Mouse (Mus musculus): Measurements from ENCODE around the gene Parn. TPM values are rescaled to one million over a fixed set of nuclear protein-coding genes. Genes with fewer than 3 reads are reported as not detected.

Gene Parn
- total and polyA plus RNA-seq, 3 experiments, result 26.7 to 160 (median 38.2) TPM

DNA sequence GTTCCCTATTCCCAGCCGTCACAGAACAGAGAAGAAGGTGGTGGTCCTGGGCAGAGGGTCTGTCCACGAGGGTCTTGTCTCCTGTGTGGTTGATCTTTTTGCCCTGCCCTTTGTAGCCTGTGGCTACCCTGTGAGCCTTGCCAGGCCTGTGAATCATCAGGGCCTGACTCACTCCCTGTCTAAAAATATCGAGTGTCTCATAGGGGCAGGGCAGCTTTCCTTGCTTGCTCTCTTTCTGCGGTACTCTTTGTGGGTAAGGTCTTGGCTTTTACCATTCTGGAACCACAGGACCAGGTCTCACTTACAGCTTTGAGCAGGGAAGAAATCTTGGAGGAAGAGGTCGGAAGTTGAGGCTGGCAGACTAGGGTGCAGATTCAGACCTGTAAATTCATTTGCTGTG, 162.9 kb downstream of the Parn start:
- H3K27me3 ChIP-seq (ENCODE audit: control insufficient read depth in 1 of 2, insufficient read depth in 2 of 2, low read length in 2 of 2), result no peaks in the 10 kb centered on the region; a peak in 2 of 4 replicates
- no peaks in the 10 kb centered on the region for H3K79me2 ChIP-seq (ENCODE audit: control insufficient read depth, insufficient read depth, low read length, poor library complexity)
- H3K4me3 ChIP-seq (ENCODE audit: control insufficient read depth in 1 of 2, insufficient read depth in 1 of 2, low read depth in 2 of 2, low read length in 2 of 2), result no peak overlapping the region
- no peaks in the 10 kb centered on the region for H3K4me1 ChIP-seq (ENCODE audit: control insufficient read depth in 1 of 2, insufficient read depth in 2 of 2, low read length in 2 of 2)
- H3K27ac ChIP-seq (ENCODE audit: control insufficient read depth, low read depth, low read length), result no peak overlapping the region
- no peak for DNase-seq (ENCODE audit: low read depth, low spot score)
- H3K9ac ChIP-seq (ENCODE audit: control insufficient read depth, low read depth, low read length, poor library complexity, severe bottlenecking), result no peak overlapping the region
- H3K9me3 ChIP-seq (replicated peaks; ENCODE audit: insufficient read depth, low read length), result no peaks in the 10 kb centered on the region
- no peaks in the 10 kb centered on the region for H3K36me3 ChIP-seq (ENCODE audit: control insufficient read depth in 1 of 2, insufficient read depth in 2 of 2, low read length in 2 of 2)
- TF ChIP-seq CHD1 (IDR thresholded peaks at IDR 0.05; ENCODE audit: low read depth, low read length) (no peak), ZMIZ1 (IDR thresholded peaks at IDR 0.05; ENCODE audit: low read depth, low read length) (no peak), USF1 (IDR thresholded peaks at IDR 0.05; ENCODE audit: low read depth, low read length) (no peak), POLR2AphosphoS2 (IDR thresholded peaks at IDR 0.05; ENCODE audit: low read length) (no peak)

DNA sequence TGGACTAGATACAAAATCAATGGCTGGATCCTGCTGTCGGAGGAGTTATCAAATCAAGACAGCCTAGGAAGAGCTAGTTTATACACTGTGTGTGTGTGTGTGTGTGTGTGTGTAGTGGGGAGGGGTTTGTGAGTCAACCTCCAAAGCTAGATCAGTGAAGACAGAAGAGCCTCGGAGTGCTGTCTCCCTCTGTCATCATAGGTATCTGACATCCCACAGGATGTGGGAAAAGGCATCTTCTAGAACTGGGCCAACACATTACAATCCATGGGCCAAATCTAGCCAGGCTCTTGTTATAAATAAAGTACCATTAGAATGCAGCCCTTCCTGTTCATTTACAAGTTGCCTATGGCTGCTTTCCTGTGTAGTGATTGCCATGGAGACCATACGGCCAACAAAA, 163.5 kb downstream of the Parn start:
- no peaks in the 10 kb centered on the region for H3K36me3 ChIP-seq (ENCODE audit: control insufficient read depth in 1 of 2, insufficient read depth in 2 of 2, low read length in 2 of 2)
- H3K4me1 ChIP-seq (ENCODE audit: control insufficient read depth in 1 of 2, insufficient read depth in 2 of 2, low read length in 2 of 2), result no peaks in the 10 kb centered on the region
- H3K27ac ChIP-seq (ENCODE audit: control insufficient read depth, low read depth, low read length), result no peak overlapping the region
- no peaks in the 10 kb centered on the region for H3K9me3 ChIP-seq (replicated peaks; ENCODE audit: insufficient read depth, low read length)
- H3K9ac ChIP-seq (ENCODE audit: control insufficient read depth, low read depth, low read length, poor library complexity, severe bottlenecking), result no peak overlapping the region
- no peak for DNase-seq (ENCODE audit: low read depth, low spot score)
- no peaks in the 10 kb centered on the region; a peak in 2 of 4 replicates for H3K27me3 ChIP-seq (ENCODE audit: control insufficient read depth in 1 of 2, insufficient read depth in 2 of 2, low read length in 2 of 2)
- TF ChIP-seq POLR2AphosphoS2 (IDR thresholded peaks at IDR 0.05; ENCODE audit: low read length) (no peak), BHLHE40 (IDR thresholded peaks at IDR 0.05; ENCODE audit: borderline replicate concordance, low read depth, low read length) (no peak), GABPA (IDR thresholded peaks at IDR 0.05; ENCODE audit: low read depth, low read length) (no peak), MXI1 (IDR thresholded peaks at IDR 0.05; ENCODE audit: low read depth, low read length) (no peak), GATA1 (IDR thresholded peaks at IDR 0.05; ENCODE audit: low read depth, low read length) (no peak), SIN3A (IDR thresholded peaks at IDR 0.05; ENCODE audit: low read length) (no peak), MAX (IDR thresholded peaks at IDR 0.05; ENCODE audit: low read length) (no peak), MYB (IDR thresholded peaks at IDR 0.05; ENCODE audit: low read depth, low read length) (no peak), TBP (IDR thresholded peaks at IDR 0.05; ENCODE audit: low read depth, low read length) (no peak), HCFC1 (IDR thresholded peaks at IDR 0.05; ENCODE audit: low read depth, low read length) (no peak)
- H3K79me2 ChIP-seq (ENCODE audit: control insufficient read depth, insufficient read depth, low read length, poor library complexity), result no peaks in the 10 kb centered on the region
- no peak overlapping the region for H3K4me3 ChIP-seq (ENCODE audit: control insufficient read depth in 1 of 2, insufficient read depth in 1 of 2, low read depth in 2 of 2, low read length in 2 of 2)

DNA sequence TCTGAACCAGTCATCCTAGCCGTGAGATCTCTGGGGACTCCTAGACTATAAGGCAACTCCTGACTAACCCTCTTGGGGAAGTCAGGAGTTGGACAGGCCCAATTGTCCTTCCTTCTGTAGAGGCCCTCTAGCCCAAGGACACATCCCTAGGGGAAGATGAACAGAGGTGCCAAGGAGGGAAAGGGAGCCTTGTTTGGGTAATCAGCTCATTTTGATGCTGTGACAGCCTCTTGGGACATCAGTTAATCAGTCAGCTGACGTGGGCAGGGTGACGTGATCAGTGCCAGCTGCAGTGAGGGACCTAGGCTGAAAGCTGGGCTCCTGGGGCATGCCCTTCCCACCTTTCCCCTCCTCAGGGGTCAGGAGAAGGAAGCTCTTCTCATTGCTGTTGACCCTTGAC, 169.0 kb downstream of the Parn start:
- Histone ChIP-seq H3K4me1 (ENCODE audit: control insufficient read depth in 1 of 2, insufficient read depth in 2 of 2, low read length in 2 of 2) (no peaks in the 10 kb centered on the region), H3K9me3 (replicated peaks; ENCODE audit: insufficient read depth, low read length) (no peaks in the 10 kb centered on the region), H3K27ac (ENCODE audit: control insufficient read depth, low read depth, low read length) (no peak overlapping the region), H3K79me2 (ENCODE audit: control insufficient read depth, insufficient read depth, low read length, poor library complexity) (no peaks in the 10 kb centered on the region), H3K4me3 (ENCODE audit: control insufficient read depth in 1 of 2, insufficient read depth in 1 of 2, low read depth in 2 of 2, low read length in 2 of 2) (no peak overlapping the region), H3K9ac (ENCODE audit: control insufficient read depth, low read depth, low read length, poor library complexity, severe bottlenecking) (no peak overlapping the region), H3K27me3 (ENCODE audit: control insufficient read depth in 1 of 2, insufficient read depth in 2 of 2, low read length in 2 of 2) (peaks cover 0 to 4% of the 10 kb centered on the region in 2 experiments; a peak in 2 of 4 replicates), H3K36me3 (ENCODE audit: control insufficient read depth in 1 of 2, insufficient read depth in 2 of 2, low read length in 2 of 2) (no peaks in the 10 kb centered on the region)
- no peak for TF ChIP-seq POLR2AphosphoS5 (IDR thresholded peaks at IDR 0.05; ENCODE audit: borderline replicate concordance, low read depth, low read length)
- no peak for DNase-seq (ENCODE audit: low read depth, low spot score)

Data from MEL (cell line).